Mouse (Mus musculus) gastrocnemius, adult 18-20 months (tissue): ENCODE results near the gene Gm20388. TPM values are rescaled to one million over a fixed set of nuclear protein-coding genes. Genes with fewer than 3 reads are reported as not detected.

Source experiments
- DNase-seq: peaks from one replicate; pipeline ENCODE4 v3.0.0; 2021; ENCODE audit warnings: low spot score
- total RNA-seq, 2 experiments: library from RNA; stranded (reverse); gene quantifications; 2 replicates each; pipeline ENCODE4 v1.2.3; 2021

Gm20388 gene
- total RNA-seq, 2 experiments from 2014 or later: 10.5 to 12.3 TPM

DNA sequence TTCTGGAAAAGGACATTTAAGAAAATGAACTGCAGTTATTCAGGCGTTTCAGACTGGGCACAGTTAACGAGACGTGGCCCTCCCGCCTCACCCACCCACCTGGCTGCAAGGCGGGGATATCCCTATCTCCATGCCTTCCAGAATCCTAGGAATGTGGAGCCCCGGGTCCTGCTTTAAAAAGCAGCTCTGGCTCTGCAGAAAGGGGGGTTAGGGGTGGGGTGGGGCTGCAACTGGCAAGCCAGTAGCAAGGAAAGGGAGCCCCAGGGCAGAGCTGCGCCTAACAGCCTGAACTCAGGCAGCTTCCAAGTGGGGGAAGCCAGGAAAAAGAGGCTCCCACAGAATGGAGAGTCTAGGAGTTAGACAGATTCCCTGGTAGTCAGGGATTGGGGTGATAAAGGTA is 2668.6 kb downstream of the Gm20388 start:
- DNase-seq: no peak

DNA sequence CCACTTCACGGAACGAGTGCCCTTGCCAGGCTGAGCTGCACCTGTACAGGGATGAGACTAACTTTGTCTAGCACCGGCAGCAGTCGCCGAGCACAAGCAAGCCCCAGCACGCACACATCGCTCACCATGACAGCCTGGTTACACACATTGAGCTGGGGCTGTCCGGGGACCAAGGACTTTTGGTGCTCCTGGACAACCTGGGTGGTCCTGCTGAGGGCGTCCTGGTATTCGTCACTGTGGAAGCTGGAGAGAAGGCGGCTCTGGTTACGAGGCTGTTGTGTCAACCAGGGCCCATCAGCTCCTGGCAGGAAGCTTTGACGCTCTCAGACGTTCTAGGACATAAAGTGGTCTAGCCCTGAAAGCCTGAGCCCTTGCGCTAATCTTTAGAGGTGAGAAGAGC is 2670.3 kb downstream of the Gm20388 start:
- DNase-seq: no peak

DNA sequence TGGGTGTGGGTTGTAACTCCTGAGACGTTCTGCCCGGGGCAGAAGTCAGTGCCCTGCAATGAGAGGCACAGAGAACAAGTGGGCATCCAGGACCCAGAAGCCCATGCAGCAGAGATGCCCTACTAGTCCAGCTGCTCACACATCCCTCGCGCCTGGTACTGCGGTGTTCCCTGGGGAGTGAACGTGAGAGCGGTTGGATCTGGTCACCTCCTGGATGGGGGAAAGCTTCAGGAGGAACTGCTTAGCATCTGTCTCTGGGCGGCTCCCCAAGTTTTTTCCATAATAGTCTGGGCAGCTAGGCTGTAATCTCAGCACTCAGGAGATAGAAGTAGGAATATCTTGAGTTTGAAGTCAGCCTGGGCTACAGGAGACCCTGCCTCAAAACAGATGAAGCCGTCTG is 2674.3 kb downstream of the Gm20388 start:
- DNase-seq: no peak

DNA sequence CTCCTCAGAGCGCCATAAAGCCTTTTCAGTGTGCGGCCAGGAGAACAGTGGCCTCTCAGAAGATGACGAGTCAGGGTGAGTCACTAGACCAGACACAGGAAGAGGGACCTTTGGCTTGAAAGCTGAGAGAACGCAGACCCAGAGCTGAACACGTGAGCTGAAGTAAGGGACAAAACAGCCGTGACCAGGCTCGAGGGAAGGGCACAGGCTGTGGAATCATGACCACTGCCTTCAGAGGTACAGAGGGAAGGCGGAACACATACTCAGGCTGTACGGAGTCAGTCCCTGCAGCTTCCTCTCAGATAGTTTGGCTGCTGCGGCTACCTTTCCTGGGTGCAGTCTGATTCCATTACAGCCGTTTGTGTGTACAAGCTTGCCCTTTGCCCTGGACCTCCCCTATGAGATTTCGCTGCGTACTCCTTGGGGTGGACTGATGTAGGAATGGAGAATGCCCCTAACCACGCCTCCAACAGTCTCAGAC is 2674.8 kb downstream of the Gm20388 start:
- DNase-seq: no peak

DNA sequence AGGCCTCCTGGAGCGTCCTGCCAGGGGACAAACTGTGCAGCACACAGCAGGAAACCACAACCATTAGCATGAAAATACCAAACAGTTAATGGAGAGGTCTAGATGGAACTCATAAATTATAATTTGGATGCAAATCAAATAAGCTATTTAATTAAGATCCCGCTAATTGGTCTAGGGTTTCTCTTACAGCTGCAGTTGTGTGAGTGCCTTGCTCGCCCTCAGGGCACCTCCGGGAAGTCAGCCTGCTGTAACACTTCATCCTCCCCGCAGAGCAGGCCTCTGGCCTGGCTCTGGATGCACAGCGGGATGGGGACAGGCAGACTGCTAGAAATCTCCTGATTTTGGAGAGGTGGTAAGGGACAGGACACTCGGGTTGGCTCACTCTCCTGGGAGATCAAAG is 2675.5 kb downstream of the Gm20388 start:
- no peak for DNase-seq

DNA sequence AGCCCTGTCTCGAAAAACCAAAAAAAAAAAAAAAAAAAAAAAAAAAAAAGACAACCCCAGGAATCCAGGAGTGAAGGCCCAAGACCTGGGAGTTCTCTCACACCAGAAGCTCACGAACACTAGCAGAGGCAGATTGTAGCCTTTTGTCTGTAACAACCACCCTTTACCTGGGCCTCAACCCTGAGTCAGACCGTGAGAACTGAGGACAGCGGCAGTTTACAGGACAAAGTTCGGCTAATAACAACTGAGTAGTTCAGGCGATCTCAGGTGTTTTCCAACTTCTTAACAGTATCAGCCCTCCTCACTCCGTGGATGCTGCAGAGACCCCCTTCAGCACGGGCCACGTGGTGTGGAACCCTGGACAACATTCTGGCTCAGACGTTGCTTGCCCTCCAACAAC is 2676.1 kb downstream of the Gm20388 start:
- no peak for DNase-seq

DNA sequence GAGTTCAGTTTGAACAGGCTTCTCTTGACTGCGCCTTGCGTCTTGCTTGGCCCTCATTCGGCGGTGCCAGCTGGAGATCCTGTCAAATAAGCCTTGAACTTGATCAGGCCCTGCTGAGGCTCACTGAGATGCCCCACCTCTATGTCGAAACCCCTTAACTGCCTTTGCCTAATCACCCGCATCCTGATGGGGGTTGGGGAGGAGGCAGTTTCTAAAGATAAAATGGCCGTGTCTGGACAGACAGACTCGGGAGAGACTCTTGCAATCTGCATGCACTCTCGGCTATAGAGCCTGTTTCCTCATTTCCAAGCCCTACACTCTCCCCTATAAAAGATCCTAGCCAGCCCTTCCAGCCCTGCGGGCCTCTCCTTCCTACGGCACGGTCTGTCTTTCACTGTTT is 2682.6 kb downstream of the Gm20388 start:
- no peak for DNase-seq

DNA sequence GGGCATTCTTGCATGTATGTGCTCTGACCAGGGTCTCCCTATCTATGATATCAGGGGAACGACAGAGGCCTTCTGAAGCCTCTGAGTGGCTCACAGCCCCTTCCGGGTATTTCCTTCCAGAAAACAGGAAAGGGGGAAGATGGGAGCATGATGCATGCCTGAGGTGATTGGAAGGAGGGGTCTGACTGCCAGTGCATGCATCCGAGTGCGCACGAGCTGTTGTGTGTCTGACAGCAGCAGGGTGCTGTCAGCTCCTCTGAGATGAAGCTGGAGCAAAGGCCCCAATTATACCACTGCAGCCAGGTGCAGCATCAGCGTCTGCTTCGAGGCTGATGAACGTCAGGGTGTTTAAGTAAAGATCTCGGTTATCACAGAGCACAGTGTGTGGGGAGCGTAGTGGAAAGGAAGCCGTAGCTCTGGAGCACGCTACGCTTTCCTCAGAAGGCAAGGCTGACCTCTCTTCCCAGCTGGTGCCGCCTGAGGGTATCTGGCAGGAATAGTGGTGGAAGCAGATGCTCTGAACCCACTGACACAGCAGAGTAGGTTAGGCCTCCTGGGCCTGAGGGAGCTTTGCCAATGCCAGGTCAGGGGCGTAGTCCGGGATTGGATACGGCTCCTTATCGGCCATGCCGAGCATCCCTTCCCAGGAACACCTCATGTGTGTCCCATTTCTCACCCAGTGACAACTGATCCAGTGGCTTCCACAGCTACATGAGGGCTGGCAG is 2683.3 kb downstream of the Gm20388 start:
- DNase-seq: no peak

DNA sequence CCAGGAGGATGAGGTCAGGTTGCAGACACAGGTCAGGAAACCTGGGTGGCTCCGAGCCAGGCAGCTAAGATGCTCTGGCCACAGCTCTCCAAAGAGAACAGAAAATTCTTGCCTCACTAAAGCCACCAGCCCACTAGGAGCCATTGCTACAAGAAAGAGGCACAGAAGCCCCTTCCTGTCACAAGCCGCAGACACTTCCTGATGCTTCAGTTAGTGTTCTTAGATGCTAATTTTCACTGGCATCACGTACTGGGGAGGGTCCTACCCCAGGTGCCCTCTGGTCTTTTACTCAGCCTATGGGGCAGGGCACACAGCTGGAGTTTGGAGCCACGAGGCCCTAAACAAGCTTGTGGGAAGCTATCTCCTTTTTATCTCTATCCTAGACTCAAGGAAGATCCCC is 2685.4 kb downstream of the Gm20388 start:
- DNase-seq: no peak

DNA sequence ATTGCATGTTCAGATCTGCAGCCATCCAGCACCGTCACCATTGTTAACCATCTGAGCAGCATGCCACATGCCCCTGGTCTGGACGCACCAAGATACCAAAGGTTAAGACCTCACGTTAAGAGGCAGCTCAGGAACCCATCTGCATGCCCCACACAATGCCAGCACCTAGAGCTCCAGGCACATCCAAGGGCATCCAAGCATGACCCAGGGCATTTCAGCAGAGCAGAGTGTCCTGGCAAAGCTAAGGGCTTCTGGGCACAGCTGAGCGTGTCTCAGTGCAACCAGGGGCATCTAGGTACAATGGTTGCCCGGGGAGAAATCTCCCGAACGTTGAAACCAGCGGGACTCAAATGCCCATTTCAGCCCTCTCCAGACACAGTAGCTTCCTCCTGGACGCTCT is 2690.0 kb downstream of the Gm20388 start:
- DNase-seq: no peak

DNA sequence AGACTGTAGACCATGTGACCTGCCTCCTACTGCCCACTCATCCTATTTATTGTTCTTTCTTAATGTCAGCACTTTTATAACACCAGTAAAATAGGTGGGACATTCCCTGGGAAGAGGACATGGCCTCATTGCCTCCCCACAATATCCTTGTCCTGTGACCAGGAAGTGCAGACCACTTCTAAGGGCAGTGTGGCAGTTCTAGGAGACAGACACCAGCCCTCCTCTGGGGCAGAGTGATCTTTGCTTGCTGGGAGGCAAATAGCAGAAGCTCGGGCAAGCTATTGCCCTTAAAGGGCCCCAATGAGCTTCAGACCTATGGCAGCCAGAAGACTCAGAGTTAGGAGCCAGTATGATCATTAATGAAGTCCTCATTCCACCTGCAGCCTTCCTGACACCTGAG is 2694.0 kb downstream of the Gm20388 start:
- DNase-seq: no peak

DNA sequence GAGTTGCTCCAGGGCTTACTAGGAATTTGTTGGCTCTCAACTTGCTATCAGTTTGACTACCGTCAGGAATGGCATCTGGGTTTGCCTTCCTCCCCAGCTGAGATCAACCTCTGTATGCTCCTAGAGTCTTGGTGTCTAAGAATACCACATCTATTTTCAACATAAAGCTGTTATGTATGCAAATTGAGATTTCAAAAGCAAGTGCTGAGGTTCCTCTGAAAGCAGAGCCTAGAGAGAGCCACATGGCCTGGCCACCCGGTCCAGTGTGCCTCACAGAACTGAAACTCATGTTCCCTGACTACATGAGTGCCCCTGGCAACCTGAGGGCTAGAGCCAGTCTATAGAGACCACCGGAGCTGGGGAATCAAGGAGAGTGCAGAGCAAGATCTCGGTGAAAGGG is 2694.7 kb downstream of the Gm20388 start:
- DNase-seq: no peak

DNA sequence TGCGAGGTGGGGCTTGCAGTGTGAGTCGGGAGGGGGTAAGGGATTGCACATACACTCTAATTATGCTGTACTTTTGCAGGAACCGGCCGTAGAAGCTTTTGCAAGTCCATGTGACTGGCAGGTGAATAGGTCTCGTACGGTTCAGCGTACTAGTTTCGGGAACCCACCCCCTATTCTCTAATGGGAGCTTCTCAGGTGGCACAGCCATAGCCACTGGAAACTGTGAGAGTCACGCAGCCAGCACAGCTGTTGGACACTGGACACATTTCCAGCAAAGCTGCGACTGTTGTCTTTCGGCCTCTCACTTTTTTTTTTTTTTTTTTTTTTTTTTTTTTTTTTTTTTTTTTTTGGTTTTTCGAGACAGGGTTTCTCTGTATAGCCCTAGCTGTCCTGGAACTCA is 2696.2 kb downstream of the Gm20388 start:
- DNase-seq: no peak

DNA sequence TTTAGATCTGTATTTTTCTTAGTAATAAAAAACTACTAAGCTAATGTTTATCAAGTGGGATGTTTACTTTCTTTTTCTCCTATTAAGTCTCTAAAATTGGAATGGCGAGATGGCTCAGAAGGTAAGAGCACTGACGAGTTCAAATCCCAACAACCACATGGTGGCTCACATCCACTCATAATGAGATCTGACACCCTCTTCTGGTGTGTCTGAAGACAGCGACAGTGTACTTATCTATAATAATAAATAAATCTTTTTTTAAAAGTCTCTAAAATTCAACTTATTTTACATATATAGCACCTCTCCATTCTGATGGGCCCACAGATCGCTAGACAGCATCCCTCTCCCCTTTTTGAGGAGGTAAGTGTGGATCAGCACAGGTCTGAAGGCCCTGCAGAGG is 2699.6 kb downstream of the Gm20388 start:
- no peak for DNase-seq

DNA sequence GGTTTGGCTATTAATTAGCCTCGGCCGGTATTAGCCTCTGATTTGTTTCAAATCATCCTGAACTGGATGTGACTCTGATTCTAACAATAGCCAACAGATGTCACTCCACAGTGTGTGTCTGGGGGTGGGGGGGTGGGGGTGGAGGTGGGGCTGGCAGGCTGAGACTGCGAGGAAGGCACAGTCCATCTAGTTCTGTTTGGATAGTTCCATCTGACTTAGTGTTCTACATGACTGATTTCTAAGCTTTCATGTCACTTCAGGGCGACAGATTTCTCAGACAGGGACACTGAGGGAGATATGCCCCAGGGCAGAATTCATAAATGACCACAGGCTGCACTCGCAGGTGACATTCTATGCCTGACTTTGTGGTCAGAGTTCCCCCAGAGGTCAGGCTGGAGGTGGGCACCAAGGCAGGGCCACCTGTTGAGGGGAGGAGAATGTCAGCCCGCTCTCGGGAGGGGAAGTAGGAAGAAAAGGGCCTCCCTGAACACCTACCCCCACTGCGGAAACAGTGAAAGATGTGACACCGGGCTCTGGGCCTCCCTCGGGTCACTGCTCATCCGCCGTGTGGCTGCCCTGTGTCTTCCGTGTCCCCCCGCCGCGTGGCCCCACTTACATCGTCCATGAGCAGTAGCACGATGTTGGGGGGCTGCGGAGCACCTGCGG is 2700.1 kb downstream of the Gm20388 start:
- DNase-seq: no peak

DNA sequence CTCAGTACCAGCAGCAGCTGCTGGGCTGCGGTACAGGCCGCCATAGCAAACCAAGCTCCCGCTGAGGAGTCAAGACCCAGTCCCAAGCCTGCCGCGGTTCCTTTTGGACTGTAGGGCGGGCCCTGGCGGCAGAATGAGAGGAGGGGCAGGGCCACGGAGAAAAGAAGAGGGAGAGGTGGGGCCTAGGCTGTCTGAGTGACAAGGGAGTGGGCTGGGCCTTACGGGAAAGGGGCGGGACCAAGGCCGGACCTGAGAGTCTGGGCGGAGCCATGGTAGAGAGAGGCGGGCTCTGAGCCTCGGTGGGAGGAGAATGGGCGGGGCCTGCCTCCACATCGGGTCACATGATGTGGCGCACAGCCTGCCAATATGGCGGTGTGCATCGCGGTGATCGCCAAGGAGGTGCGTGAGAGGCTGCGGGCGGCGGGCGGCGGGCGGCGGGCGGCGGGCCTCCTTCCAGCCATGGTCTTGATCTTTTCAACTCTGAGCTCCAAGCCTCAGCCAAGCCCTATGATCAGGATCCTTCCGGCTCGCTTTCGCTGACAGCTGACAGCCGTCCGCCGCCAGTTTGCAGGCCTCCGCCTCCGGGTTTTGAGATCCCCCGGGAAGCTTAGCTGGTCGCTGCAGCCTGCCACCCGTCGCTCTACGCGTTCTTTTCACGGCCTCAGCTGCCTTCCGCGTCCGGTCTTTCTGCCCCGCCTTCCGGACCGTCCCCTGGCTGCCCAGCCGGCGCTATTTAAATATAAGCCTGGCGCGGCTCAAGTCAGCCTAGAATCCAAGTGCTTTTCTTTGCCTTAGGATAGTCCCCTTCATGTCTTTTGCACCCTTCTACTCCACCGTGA is 2700.9 kb downstream of the Gm20388 start, which contains the start of the genes Galns and Trappc2l:
Gene Galns (minus strand): TSS at position 169 of the 839 bp plus-strand sequence.
Gene Trappc2l (plus strand): TSS at position 346 of the 839 bp plus-strand sequence.
- DNase-seq: peak; percentile 96

DNA sequence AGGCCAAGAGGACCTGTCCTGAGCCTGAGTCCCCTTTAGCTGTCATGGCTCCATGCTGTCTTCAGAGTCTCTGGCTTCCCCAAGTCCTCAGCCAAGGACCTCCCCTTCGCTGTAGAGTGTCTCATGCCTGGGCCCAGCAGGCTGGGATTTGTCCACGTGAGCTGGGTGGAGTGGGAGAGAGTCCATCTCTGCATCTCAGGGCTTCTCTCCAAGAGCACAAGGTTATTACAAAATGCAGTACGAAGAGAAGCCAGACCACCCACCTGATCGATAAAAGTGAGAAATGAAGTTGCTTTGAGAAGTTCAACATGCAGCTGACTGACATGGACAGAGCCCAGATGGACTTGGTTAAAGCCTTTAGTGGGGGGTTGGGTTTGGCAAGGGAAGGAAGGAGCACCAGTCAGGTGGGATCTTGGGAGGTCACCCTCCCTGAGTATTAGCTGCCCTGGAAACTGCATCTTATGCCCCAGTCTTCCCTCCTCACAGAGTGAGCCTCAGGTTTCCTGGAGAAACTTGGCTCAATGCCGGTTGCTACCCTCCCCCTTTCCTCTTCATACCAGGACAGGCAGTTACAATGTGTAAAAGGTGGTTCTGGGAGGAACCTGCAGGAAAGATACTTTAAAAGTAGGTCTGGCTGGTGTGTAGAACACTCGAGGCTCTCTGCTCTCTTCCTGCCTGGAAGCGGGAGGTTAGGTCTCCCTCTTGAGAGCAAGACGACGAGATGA is 2705.7 kb downstream of the Gm20388 start:
- DNase-seq: peak; percentile 25

DNA sequence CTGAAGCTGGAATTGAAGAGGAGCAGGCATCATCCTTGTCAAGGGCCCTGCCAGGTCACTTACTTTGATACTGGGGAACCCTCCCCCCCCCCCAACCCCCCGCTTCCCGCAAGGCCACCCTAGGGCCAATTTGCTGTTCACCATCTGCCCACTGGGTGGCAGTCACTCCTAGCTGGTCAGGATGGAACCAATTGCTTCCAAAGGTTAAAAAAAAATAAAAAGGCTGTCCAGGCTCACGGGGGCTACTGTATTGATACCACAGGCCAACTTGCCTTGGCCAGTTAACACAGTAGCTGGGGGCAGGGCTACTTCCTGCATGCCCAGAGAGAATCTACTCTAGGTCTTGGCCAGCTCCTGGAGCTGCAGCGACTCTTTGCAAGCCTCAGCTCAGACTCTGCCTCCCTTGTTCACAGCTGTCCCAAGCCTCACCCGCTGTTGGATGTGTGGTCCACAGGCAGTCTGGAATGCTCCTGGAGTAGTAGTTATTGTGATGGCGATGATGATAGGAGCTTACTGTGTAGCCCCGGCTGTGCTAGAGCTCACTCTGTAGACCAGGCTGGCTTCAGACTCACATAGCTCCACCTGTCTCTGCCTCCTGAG is 2707.4 kb downstream of the Gm20388 start:
- DNase-seq: peak; percentile 87

DNA sequence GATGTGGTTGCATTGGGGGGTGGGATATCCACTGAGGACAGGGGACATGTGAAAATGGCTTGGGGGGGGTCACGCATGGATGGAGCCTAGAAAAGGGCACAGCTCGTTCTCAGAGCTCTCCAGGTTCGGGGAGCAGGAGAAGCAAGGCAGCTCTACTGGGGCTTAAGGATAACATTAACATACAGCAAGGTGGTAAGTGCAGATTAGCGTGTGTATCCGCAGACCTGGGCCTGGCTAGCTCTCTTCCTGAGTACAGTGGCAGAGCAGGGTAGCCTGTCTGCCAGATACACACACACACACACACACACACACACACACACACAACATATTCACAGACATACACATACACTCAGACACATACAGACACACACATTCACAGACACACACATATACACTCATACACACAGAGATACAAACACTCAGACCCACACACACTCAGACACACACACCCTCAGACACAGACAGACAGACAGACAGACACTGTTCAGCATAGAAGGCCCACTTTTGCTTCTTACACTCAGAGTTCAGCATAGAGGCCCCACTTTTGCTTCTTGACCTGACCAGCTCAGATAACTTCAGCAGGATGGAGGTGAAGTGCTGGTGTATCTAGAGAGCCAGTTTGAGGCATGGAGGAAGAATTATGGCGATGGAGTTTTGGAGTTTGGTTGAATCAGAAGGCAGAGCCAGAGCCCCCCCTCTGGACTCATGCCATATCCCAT is 2708.2 kb downstream of the Gm20388 start:
- DNase-seq: no peak

DNA sequence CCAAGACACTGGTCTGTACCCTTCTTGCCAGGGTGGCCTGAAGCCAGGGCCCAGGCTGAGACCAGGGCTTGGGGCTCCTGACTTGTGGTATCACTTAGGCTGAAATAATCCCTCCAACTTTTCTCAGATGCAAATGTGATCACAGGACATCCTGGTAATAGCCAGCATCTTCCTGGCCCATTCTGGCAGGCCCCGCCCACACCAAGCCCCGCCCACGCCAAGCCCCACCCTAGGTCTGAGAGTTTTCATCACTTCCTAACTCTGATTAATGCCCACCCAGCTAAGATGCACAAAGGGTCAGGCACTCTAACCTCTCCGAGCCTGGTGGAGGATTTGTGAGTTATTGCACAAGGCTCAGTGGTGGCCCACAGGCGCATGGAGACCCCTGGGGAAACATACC is 2709.8 kb downstream of the Gm20388 start:
- DNase-seq: no peak
